Mouse (Mus musculus) embryo, embryonic 9.5 days (tissue): Measurements from ENCODE around the gene Serpina3m.
A peak's percentile ranks its signal among the peaks of the same experiment; 100 is the strongest.
"Not testable (repeated sequence)": the region's sequence is repeated elsewhere in the genome, so short reads cannot be mapped to it uniquely, and the experiment has no call there.

Experiments
- DNase-seq: peaks from one replicate; pipeline ENCODE4 v3.0.0-alpha.2; 2017; ENCODE audit errors: extremely low spot score

Gene Serpina3m

DNA sequence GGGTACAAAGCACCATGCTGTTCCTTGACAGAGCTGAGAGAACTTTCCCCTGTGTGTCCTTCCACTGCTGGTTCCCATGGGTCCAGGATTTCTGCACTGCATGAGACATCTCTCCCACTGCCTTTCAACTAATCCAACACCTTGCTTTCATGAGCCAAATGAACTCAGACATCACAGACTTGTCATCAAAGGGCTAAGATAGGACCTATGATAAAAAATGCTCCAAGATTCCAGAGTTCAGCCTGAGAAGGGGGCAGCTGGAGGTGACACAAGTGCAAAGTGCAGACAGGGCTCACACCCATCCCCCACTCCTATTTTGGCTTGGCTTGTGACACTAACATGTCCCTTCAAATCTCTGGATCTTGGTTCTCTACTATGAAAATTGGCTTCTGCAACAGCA lies 50.2 kb downstream of the Serpina3m start:
- DNase-seq, result no peak

DNA sequence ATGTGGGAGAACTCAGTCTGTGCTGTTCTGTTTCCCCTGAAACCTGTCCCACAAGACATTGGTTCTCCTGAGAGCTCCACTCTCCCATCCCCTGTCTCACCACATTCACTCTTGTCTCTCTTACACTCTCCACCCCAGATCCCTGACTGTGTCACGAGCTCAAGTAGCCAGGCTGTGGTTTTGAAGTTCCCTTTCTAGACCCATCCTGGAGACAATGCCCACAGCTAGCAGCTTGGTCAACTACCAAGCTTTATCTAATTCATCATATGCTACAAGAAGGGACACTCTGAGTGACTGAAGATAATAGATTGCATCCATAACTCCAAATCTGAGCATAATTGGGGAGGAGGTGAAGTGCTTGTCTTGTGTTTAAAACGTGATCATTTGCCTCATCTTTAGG lies 52.8 kb downstream of the Serpina3m start:
- DNase-seq, result not testable (repeated sequence)

DNA sequence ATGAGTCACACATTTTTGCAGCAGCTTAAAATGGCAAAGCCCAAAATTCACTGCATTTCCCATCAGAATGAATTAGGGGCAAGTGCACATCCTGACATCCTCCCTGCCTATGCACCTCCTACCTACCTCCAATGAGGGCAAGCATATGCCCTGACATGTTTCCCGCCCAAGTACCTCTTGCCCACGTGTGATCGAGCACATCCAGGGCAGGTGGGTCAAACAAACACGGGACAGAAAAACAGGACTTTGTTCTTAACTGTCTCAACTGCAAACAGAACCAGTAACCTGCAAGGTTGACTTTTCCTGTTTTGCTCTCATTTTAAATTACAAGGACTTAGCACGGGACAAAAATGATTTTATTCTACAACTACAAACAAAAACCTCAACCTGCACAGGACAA lies 65.7 kb downstream of the Serpina3m start:
- no peak for DNase-seq

DNA sequence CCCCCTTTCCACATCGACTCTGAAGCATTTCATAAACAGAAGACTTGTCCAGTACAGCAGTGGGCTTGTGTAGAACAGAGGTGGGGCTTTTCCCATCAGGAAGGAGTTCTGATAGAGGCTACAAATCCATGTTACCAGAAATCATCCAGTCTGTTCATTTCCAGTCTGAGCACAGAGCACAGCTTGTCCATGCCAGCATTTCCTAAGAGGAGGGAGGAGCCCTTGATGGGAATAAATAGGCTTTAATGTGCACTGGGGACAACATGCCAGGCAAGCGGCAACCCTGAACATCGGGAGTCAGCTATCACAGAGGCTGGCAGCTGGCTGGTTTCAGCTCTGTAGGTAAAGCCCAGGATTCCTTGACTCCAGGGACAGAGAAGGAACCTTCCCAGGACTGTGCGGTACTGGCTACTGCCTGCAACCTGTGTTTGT lies 68.2 kb downstream of the Serpina3m start, which contains the start of gene Serpina3n:
TSS of gene Serpina3n (plus strand) at position 276 of the 432 bp plus-strand sequence.
- DNase-seq, result no peak

DNA sequence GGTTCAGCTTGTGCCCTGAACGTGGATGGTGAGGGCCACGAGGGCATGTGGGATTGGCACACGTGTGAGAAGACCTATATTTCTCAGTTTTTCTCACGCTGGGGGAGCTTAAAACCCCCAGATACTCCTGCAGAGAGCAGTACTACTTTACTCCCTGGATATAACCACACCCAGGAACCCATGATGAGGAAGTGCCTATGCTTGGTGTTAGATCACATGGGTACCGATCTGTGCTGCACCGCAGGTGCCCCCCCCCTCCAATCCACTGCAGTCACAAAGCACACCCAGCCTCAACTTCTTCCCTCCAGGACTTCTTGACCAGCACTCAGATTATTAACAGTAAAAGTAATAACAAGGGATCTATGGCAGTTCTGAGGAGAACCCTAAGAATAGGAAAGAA lies 74.2 kb downstream of the Serpina3m start:
- DNase-seq, result no peak

DNA sequence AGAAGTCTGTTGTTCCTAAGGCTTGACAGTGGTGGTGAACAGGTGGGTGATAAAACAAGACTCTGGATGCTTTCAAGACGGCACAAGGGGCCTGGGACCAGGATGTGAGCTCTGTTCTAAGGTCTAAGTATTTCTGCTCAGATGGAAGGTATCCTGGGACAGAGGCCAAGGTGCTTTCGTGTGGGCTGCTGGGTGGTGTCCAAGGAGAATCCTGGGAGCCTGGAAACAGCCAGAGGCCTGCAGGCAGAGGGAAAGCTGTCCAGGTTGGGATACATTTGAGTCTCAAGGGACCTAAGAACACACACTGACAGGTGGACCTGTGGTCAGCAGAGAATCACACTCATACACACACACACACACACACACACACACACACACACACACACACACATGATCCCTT lies 76.3 kb downstream of the Serpina3m start:
- no peak for DNase-seq

DNA sequence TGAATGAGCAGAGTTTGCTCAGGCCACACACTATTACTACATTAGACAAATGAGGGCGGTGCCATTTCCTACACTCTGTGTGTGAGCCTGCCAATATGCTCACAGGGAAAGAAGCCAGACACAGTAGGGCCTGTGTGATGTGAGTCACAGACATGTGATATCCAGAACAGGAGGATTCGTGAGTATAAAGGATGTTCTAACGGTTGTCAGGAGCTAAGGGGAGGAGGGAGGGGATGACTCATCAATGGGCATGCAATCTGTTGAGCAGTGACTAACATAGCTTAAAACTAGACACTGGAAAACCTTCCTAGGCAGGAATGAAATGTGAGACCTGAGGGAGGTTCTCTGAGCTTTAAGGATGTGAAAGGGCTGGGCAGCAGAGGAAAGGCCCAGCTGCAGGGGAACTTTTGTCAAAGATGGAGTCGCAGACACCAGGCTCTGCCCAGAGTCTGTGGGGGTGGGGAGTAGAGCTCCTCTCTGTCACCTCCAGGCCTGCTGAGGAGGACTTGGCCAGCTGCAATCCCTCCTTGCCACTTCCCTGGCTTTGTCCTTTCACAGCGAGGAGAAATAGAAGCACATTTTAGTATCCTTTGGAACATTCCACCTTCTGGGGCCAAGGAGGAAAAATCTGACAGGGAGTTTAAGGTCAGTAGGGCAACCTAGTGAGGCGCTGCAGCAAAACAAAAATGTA lies 77.5 kb downstream of the Serpina3m start:
- DNase-seq, result no peak

DNA sequence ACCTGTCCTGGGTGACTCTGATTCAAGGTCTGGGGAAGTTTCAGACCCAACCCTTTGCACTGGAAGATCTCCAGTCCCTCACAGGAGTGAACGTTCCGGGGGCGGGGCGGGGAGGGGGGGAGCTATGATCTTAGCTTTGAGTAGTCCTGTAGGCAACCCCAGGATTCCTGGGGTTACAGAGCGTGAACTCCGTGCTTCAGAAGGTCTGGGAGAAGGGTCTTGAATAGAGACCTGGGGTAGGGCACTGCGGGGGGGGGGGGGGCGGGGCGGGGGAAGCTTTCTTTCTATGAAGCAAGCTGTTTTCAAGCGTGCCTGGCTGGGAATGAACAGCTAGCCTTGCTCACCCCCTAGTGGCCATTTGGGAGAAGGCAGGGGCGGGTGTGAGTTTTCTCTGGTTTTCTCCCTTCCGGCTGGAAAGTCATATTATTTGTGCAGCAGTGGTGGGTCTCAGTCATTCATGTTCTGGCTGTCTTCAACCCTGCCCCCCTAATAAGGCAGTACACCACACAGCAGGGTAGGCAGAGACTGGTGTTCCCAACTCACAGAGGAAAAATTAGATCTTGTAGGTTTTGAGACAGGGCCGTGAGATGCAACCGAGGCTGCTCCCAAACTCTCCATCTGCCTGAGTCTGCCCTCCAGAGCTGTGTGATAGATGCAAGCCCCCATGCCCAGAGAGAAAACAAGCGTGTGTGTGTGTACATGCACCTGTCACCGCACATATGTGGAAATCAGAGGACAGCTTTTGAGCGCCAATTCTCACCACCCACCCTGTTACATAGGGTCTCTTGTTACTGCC lies 80.3 kb downstream of the Serpina3m start:
- DNase-seq, result peak; percentile 90

DNA sequence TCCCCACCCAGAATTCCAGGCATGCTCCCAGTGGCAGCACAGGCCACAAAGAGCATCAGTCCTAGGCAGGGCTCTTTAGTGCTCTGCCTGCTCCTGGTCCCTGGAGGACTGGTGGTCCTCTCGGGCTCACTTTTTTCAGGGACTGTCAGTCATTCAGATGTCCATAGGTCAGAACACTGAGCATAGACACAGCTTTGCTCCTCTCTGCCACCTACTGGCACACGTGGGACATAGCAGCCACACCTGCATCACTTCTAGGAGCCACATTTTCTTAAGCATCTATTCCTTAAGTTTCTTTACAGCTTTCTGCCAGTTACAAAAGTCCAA lies 80.8 kb downstream of the Serpina3m start:
- DNase-seq, result peak; percentile 31

DNA sequence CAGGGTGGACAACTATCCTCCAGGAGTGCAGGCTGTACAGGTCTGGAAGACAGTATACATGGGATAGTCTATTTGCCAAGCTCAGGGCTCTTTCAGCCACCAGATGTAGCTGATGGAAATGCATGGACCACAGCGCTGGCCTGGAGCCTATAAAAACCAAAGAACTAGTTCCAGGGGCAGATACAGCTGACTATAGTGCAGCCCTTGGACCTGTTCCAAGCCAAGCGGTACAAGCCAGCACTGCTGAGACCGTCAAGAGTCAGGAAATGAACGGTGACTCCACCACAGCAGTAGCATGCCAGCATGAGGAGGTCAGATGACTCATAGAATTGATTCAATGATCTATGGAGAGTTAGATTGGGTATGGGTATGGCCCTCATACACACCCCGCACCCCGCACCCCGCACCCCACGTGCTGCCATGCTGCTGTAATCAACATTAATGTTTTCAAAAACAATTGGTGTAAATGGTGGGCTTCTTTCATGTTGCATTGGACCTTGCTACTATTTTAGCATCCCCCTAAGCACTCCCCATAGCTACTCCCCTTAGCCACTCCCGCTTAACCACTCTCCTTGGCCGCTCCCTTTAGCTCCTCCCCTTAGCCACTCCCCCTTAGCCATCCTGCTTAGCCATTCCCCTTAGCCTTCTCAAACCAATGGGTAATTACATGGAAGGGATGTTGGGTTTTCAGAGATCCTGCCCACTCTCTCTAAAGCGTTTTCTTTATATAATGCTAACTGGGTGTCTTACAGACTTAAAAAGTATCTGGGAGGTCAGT lies 84.5 kb downstream of the Serpina3m start:
- DNase-seq, result no peak

DNA sequence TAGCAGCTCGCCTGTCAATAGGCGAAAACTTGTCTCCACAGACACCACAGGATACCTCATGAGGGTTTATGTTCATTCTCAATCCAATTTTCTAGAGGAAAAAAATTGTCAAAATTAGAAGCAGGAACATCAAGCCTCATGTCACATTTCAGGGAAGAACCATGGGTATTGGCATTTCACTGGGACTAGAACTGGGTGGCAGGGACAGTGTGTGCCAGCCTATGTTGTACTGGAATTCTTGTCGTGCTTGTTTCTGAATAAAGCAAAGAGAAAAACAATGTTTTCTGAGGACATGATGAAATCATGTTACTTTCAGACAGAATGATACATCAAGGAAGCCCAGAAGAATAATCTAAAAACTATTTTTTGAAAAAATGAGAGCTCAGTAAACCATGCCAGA lies 87.3 kb downstream of the Serpina3m start:
- no peak for DNase-seq

DNA sequence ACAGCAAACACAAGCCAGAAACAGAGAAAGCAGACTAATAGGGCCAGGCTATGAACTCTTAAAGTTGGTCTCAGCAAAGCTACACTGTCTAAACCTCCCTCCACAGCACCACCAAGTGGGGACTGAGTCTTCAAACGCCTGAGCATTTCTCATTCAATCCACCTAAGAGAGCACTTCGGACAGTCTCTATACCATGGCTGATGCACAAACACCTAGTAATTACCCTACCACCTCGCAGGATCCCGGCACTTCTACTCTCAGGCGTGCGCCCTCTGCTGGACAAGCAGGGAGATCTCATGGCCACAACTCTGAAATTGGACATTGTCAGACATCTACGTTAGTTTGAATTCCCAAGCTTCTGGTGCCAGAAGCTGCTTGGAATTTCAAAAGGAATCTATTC lies 88.6 kb downstream of the Serpina3m start:
- peak; percentile 60 for DNase-seq

DNA sequence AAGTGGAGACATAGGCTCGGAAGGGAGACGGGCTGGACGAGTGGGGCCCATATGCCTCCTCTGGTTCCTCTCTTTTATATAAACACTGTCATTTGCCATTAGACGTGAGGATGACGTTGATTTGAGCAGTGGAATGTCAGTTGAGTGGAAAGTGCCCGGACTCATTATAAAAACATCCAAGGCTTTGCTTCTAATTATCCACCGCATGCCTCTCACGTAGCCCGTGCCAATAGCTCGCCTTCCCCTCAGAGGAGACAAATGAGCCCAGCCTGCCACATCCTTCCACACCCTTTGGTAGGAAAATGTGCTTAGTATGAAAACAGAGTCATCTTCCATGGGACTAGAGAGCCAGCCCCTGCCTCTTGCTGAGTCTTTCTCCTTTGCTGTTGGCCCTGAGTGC lies 93.1 kb downstream of the Serpina3m start:
- no peak for DNase-seq

DNA sequence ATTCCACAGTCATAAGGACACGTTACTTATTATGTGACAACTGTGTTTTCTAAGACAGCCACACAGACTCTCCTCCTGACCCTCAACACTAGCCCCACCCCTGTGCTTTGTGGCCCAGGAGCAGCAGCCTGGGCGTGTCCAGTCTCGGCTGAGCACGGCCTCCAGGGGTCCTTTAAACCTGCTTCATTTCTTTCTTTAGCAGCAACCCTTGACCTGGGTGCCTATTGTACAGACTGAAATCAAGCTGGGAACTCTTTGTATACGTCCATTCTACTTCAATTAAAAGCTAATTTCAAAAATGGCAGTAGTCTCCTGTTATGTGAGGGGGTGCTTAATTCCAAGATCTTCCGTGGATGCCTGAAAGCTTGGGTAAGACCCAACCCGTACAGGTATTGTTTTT lies 94.9 kb downstream of the Serpina3m start:
- no peak for DNase-seq

DNA sequence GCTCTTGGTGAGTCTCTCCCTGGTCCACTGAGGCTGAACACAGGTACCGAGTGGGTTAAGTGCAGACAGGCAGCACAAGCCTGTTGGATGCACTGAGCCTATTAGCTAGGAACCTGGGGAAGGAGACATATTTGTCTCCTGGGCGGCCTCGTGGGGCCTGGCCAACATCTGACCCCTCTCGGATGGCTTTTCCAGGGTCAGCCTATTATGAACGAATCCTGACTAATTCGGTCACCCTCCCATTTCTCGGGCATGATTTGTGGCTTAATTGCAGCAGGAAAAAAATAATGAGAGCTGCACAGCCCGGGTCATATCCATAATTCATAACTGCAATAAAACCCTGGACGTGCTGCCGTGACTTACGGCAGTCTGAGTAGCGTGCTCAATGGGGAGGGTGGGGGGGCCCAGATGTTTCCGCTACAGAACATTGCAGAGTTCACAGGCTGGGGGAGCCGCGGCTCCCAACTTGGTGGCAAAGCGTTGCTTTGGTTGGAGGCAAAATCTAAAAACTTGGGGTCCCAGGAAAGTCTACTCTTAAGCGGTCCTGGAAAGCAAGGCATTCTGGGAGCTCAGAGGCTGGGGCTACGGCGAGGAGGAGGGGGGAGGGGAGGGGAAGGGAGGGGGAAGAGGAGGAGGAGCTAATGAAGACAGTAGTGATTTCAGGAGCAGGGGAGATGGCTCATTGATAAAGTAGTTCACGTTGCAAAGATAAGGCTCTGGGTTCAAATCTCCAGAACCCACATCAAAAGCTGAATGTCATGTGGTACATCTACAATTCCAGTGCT lies 95.9 kb downstream of the Serpina3m start:
- no peak for DNase-seq

DNA sequence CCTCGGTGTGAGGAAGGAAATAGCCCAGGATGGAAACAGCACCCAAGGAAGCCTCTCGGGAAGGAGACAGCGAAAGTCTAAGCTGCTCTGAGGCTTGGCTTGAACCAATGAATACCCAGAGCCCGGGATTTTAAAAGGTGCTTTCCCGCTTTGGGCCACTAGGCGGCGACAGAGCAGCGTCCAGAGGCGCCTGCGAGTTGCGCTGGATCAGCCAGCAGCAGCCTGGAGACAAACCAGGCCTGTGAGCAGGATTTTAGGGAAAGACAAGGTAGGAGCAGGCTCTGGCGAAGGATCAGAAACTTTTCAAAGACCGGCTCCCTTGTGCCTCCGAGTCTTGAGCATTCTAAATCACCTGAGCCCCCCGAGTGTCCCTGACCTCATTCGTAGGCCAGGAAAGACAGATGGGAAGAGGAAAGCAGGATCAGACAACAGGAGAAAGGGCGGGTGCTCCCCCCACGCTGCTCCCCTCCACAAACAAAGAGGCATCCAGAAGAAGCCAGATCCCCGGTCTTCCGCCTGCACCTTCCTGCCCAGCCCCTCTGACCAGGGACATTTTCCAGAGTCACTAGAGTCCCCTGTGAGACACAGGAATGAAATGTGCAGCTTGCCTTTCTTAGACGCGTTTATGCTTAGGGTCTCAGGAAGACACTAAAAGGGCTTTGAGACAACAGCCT lies 101.9 kb downstream of the Serpina3m start:
- peak; percentile 91 for DNase-seq

DNA sequence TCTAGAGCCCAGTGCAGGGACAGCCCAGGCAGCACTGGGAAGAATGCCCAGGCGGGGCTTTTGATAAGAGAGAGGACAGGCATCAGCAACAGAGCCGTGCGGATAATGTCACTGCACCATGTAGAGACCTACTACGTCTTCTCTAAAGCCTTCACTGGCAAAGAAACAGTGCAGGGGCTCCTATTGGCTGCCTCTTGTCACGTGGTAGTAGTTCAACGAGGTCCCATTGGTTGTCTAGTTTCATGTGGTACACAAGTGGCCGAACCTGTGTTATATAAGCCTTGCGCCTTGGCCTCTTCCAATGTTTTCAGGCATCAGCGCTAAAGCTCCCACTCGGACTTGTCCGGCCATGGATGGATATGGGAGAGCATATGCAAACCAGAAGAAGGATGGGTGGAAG lies 105.4 kb downstream of the Serpina3m start:
- DNase-seq, result no peak
